Mouse (Mus musculus) A20 (cell line): ENCODE data around the gene Ddi2.
"Not testable (repeated sequence)": the region's sequence is repeated elsewhere in the genome, so short reads cannot be mapped to it uniquely, and the experiment has no call there.

Source experiments
- DNase-seq: peaks from one replicate; pipeline ENCODE4 v3.0.0-alpha.2; 2011; ENCODE audit warnings: low read depth, low spot score

Ddi2 gene

GRCm38 (mm10) chr4:141722731-141723672 lies at the start of gene Ddi2:
TSS of gene Ddi2 (minus strand) at chr4:141723419.
- peak; percentile 88 for DNase-seq

- not testable (repeated sequence) for DNase-seq
Measured at GRCm38 (mm10) chr4:141773019-141773418, 49.8 kb upstream of the Ddi2 start.

- DNase-seq: peak; percentile 61
Measured at GRCm38 (mm10) chr4:141771823-141772222, 48.6 kb upstream of the Ddi2 start.

- DNase-seq: no peak
Measured at GRCm38 (mm10) chr4:141769501-141770160, 46.4 kb upstream of the Ddi2 start.

- DNase-seq: no peak
Measured at GRCm38 (mm10) chr4:141767353-141768036, 44.3 kb upstream of the Ddi2 start.

- DNase-seq: no peak
Measured at GRCm38 (mm10) chr4:141766668-141767352, 43.6 kb upstream of the Ddi2 start.

- peak; percentile 87 for DNase-seq
Measured at GRCm38 (mm10) chr4:141766316-141766667, 43.1 kb upstream of the Ddi2 start.

- DNase-seq: peak; percentile 70
Measured at GRCm38 (mm10) chr4:141765008-141765407, 41.8 kb upstream of the Ddi2 start.

- no peak for DNase-seq
Measured at GRCm38 (mm10) chr4:141763476-141763875, 40.3 kb upstream of the Ddi2 start.

GRCm38 (mm10) chr4:141762102-141762598 lies 38.9 kb upstream of the Ddi2 start:
- no peak for DNase-seq

GRCm38 (mm10) chr4:141760942-141761341 lies 37.7 kb upstream of the Ddi2 start:
- DNase-seq: no peak

- DNase-seq: no peak
Measured at GRCm38 (mm10) chr4:141758874-141759542, 35.8 kb upstream of the Ddi2 start.

GRCm38 (mm10) chr4:141757124-141757523 lies 33.9 kb upstream of the Ddi2 start:
- no peak for DNase-seq

- DNase-seq: no peak
Measured at GRCm38 (mm10) chr4:141755375-141755930, 32.2 kb upstream of the Ddi2 start.

GRCm38 (mm10) chr4:141752076-141752421 lies 28.8 kb upstream of the Ddi2 start:
- DNase-seq: no peak

GRCm38 (mm10) chr4:141751419-141752075 lies 28.3 kb upstream of the Ddi2 start:
- no peak for DNase-seq

- no peak for DNase-seq
Measured at GRCm38 (mm10) chr4:141750826-141751225, 27.6 kb upstream of the Ddi2 start.

GRCm38 (mm10) chr4:141749557-141749956 lies 26.3 kb upstream of the Ddi2 start:
- no peak for DNase-seq

GRCm38 (mm10) chr4:141746578-141747346 lies 23.5 kb upstream of the Ddi2 start, which contains the start of gene Agmat:
TSS of gene Agmat (plus strand) at chr4:141746672.
- DNase-seq: no peak
